Mouse (Mus musculus) neural tube, embryonic 13.5 days (tissue): Measurements from ENCODE around the gene Tmem98. TPM values are rescaled to one million over a fixed set of nuclear protein-coding genes. Genes with fewer than 3 reads are reported as not detected.

ENCODE experiments used
- ATAC-seq: fragments of 200-750 bp; cut with Nextera tagmentation; 2 replicates; pipeline ENCODE4 v1.8.0; 2017; ENCODE audit warnings: low read depth, mild to moderate bottlenecking, moderate TSS enrichment, moderate library complexity
- H3K27ac ChIP-seq: fragments of 300-500 bp; sonication (generic); replicated peaks from 2 replicates; pipeline ENCODE4 v1.5.1; 2015; ENCODE audit warnings: moderate library complexity, mild to moderate bottlenecking, inconsistent platforms
- H3K27me3 ChIP-seq: fragments of 300-500 bp; sonication (generic); 2 replicates; pipeline ENCODE4 v1.6.1; 2015; ENCODE audit warnings: mild to moderate bottlenecking, inconsistent platforms
- H3K36me3 ChIP-seq: fragments of 300-500 bp; sonication (generic); 2 replicates; pipeline ENCODE4 v1.6.1; 2015; ENCODE audit warnings: mild to moderate bottlenecking, inconsistent platforms
- H3K4me1 ChIP-seq: fragments of 300-500 bp; sonication (generic); replicated peaks from 2 replicates; pipeline ENCODE4 v1.6.1; 2015; ENCODE audit warnings: inconsistent platforms
- H3K4me2 ChIP-seq: fragments of 300-500 bp; sonication (generic); 2 replicates; pipeline ENCODE4 v1.6.1; 2015; ENCODE audit warnings: inconsistent platforms, mild to moderate bottlenecking, moderate library complexity
- H3K4me3 ChIP-seq: fragments of 300-500 bp; sonication (generic); 2 replicates; pipeline ENCODE4 v1.5.1; 2015; ENCODE audit warnings: mild to moderate bottlenecking, inconsistent platforms
- H3K9ac ChIP-seq: fragments of 300-500 bp; sonication (generic); 2 replicates; pipeline ENCODE4 v1.6.1; 2015; ENCODE audit warnings: moderate library complexity, mild to moderate bottlenecking, inconsistent platforms
- H3K9me3 ChIP-seq: fragments of 300-500 bp; sonication (generic); 2 replicates; pipeline ENCODE4 v1.6.1; 2016; ENCODE audit warnings: inconsistent platforms
- WGBS: fragments of 180-500 bp; shearing (Covaris S2); methylation state at CpG from one replicate; pipeline ENCODE4 v1.1.7; 2015; 5-methylcytosine and 5-hydroxymethylcytosine counted together
- polyA plus RNA-seq: library from polyadenylated mRNA; unstranded; fragments of >200 nt; fragmentation: Nextera tagmentation; extraction: Ambion mirVana; gene quantifications from 2 replicates; pipeline ENCODE4 v1.2.1, GENCODE M21; 2015

Tmem98 gene
- polyA plus RNA-seq, 1 experiment from 2014 or later: 29.3 TPM

- Histone ChIP-seq H3K4me1 (no peaks in the 10 kb centered on the region), H3K4me3 (no peak overlapping the region), H3K9me3 (no peaks in the 10 kb centered on the region), H3K36me3 (no peaks in the 10 kb centered on the region), H3K27me3 (no peaks in the 10 kb centered on the region), H3K27ac (no peak overlapping the region), H3K9ac (no peak overlapping the region), H3K4me2 (no peak overlapping the region)
- no peak for ATAC-seq
- 92% methylated on average over 4 of the region's 4 CpGs for WGBS
Observed at GRCm38 (mm10) chr11:80794290-80794689, 15.7 kb upstream of the Tmem98 start.

DNA sequence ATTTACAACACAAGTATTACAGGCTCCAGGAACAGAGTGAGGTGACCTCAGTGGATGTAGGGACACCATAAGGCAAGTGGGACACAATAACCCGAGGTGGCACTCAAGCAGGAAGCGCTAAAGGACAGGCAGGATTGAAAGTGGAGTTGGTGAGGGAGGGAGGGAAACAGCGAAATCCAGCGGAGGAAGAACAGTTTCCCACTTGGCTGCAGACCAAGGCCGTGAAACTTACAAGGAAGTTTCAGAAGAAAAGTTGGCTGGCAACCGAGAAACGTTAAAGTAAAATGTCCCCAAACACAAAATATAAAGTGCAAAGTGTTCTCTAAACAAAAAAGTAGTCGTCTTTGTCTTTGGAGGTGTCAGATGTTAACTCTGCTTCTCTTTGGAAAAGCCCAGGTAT, 14.5 kb upstream of the Tmem98 start:
- WGBS: 75% methylated on average over 8 of the region's 8 CpGs
- Histone ChIP-seq H3K27me3 (no peaks in the 10 kb centered on the region), H3K27ac (no peak overlapping the region), H3K4me2 (no peak overlapping the region), H3K9me3 (no peaks in the 10 kb centered on the region), H3K36me3 (no peaks in the 10 kb centered on the region), H3K4me3 (no peak overlapping the region), H3K4me1 (no peaks in the 10 kb centered on the region), H3K9ac (no peak overlapping the region)
- ATAC-seq: no peak

- no peak overlapping the region for H3K27ac ChIP-seq
- no peak for ATAC-seq
- no peak overlapping the region for H3K9ac ChIP-seq
- peaks cover 1% of the 10 kb centered on the region; the same call in 1 of the 2 replicates for H3K9me3 ChIP-seq
- no peak overlapping the region for H3K4me3 ChIP-seq
- no peaks in the 10 kb centered on the region for H3K27me3 ChIP-seq
- H3K4me1 ChIP-seq: no peaks in the 10 kb centered on the region
- H3K4me2 ChIP-seq: no peak overlapping the region
- no peaks in the 10 kb centered on the region for H3K36me3 ChIP-seq
- 41% methylated on average over 3 of the region's 3 CpGs for WGBS
Observed at GRCm38 (mm10) chr11:80799979-80800378, 10.0 kb upstream of the Tmem98 start.

GRCm38 (mm10) chr11:80802706-80803105, 7.3 kb upstream of the Tmem98 start:
- Histone ChIP-seq H3K9me3 (peaks cover 3% of the 10 kb centered on the region; the same call in 1 of the 2 replicates), H3K4me3 (no peak overlapping the region), H3K27ac (no peak overlapping the region), H3K27me3 (no peaks in the 10 kb centered on the region), H3K36me3 (no peaks in the 10 kb centered on the region), H3K4me1 (no peaks in the 10 kb centered on the region), H3K4me2 (no peak overlapping the region), H3K9ac (no peak overlapping the region)
- ATAC-seq: no peak
- WGBS: 66% methylated on average over 3 of the region's 3 CpGs

GRCm38 (mm10) chr11:80808551-80809070, 1.4 kb upstream of the Tmem98 start:
- no peak for ATAC-seq
- Histone ChIP-seq H3K9ac (no peak overlapping the region), H3K4me3 (no peak overlapping the region), H3K27ac (no peak overlapping the region), H3K36me3 (no peaks in the 10 kb centered on the region), H3K4me2 (no peak overlapping the region), H3K4me1 (peaks cover 20% of the 10 kb centered on the region), H3K9me3 (peaks cover 3% of the 10 kb centered on the region; the same call in 1 of the 2 replicates), H3K27me3 (no peaks in the 10 kb centered on the region; the same call in 1 of the 2 replicates)
- 71% methylated on average over 6 of the region's 6 CpGs for WGBS

DNA sequence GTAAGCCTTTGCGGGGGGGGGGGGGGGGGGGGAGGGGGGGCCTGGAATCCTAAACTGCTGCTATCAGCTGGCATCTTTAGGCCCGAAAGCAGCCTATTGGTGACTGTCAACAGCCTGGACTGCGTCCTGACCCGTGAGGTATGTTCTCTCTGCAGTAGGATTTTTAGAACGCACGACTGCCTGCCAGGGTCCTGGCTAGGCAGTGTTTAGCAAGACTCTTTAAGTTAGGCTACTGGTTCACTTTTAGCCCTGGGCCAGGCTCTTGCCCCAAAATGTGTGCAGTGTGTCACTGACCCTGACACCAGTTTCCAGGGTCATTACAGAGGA, 346 bp upstream of the Tmem98 start:
- Histone ChIP-seq H3K4me3 (peak overlapping the region; percentile 55), H3K9ac (peak overlapping the region; percentile 83), H3K4me1 (peaks cover 20% of the 10 kb centered on the region), H3K27me3 (no peaks in the 10 kb centered on the region; the same call in 1 of the 2 replicates), H3K36me3 (peaks cover 9% of the 10 kb centered on the region; the same call in 1 of the 2 replicates), H3K9me3 (peaks cover 3% of the 10 kb centered on the region; the same call in 1 of the 2 replicates), H3K27ac (no peak overlapping the region), H3K4me2 (peak overlapping the region; percentile 94)
- peak; percentile 7; the same call in 1 of the 2 replicates for ATAC-seq
- WGBS: 52% methylated on average over 6 of the region's 6 CpGs

DNA sequence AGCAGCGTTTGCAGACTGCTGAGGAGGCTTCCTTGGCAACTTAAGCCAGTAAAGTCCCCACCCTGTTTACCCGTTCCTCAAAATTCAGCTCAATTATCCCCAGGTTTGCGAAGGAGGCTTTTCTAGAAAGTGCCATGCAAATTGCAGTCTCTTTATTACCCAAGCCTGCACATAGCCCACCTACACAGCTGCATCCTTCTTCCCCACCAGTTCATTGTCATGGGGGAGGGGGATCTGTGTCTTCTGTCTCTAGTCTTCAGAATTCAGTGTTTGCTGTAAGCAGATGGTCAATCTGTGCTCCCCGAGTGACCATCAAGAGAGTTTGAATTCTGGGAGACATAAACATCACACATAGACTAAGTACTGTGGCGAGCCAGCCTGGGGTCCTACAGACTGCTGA, 1.2 kb downstream of the Tmem98 start:
- ATAC-seq: no peak
- peak overlapping the region; percentile 83 for H3K9ac ChIP-seq

DNA sequence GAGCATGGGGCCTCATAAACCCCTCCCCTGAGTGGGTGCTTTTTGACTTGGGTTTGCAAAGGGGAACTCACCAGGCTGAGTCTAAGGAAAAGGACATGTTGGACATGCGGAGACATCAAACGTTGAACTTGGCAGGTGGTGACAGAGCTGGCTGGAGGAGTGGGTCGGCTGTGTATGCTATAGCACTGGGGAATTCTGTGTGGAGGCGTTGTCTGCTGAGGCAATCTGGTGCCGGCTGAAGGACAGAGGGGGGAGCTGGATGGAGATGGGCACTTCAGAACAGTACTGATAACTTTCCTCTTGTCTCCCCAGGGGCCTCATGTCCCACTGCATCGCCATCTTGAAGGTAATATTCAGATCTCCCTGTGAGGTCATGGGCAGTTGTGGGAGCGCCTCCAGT, 5.4 kb downstream of the Tmem98 start:
- Histone ChIP-seq H3K36me3 (peaks cover 9% of the 10 kb centered on the region; the same call in 1 of the 2 replicates), H3K27me3 (no peaks in the 10 kb centered on the region; the same call in 1 of the 2 replicates), H3K4me1 (peaks cover 26% of the 10 kb centered on the region), H3K4me2 (no peak overlapping the region), H3K27ac (no peak overlapping the region), H3K9ac (no peak overlapping the region), H3K9me3 (no peaks in the 10 kb centered on the region), H3K4me3 (no peak overlapping the region)
- WGBS: 88% methylated on average over 7 of the region's 7 CpGs
- no peak for ATAC-seq

More for the DNA sequence above, 1.2 kb downstream of the Tmem98 start:
- Histone ChIP-seq H3K4me1 (peaks cover 20% of the 10 kb centered on the region), H3K27me3 (no peaks in the 10 kb centered on the region; the same call in 1 of the 2 replicates), H3K4me2 (peak overlapping the region; percentile 94), H3K27ac (no peak overlapping the region), H3K36me3 (peaks cover 9% of the 10 kb centered on the region; the same call in 1 of the 2 replicates), H3K9me3 (no peaks in the 10 kb centered on the region), H3K4me3 (peak overlapping the region; percentile 55)
- 17% methylated on average over 5 of the region's 5 CpGs for WGBS

DNA sequence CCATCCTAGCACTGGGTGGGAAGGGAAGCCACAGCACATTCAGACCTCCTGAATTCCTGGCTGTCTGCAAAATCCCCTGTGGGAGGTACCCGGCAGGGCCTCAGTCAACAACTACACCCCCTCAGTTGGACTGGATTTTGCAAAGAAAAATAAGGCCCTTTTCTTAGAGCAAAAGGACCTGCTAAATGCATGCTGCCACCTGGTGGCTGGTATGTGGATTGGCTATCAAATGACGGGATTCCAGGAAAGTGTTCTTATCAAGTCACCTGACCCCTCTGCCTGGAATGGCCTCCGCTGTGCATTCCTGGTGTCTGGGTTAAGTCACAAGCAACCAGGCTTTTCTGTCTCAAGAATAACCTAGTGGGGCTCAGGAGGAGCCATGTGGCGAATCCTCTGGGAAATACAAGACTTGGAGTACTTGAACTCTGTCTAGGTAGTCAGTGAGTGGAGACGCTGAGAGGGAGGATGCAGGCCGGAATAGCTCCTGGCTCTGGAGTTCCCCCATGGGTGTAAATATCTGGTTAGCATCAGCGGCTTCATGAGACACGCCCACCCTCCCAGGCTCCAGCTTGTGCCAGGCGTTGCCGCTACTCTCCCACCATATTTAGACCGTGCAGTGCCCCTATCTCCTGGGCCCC, 8.2 kb downstream of the Tmem98 start:
- Histone ChIP-seq H3K27ac (no peak overlapping the region), H3K4me1 (peaks cover 13% of the 10 kb centered on the region; the same call in 1 of the 2 replicates), H3K36me3 (peaks cover 9% of the 10 kb centered on the region; the same call in 1 of the 2 replicates), H3K4me3 (no peak overlapping the region), H3K27me3 (no peaks in the 10 kb centered on the region), H3K9ac (no peak overlapping the region), H3K4me2 (no peak overlapping the region), H3K9me3 (no peaks in the 10 kb centered on the region)
- peak; percentile 56 for ATAC-seq
- WGBS: 51% methylated on average over 11 of the region's 11 CpGs

DNA sequence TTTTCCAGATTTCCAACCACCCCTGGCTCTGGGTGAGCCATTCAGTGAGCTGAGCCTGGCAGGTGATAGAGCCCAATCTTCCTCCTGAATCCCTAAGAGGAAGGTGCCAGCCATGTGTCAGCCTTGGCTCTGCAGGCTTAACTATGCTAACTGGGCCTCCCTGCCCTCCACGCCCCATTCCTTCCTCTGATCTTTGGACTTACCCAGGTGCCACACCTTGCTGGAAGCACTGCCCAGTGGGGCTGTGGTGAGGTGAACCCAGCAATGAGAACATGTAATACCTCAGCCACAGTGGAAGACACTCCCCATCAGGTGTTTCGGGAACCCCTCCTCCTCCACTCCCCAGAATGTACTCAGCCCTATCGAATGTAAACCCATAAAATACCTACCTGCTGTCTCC, 10.1 kb downstream of the Tmem98 start:
- Histone ChIP-seq H3K9ac (no peak overlapping the region), H3K27ac (no peak overlapping the region), H3K4me1 (peaks cover 13% of the 10 kb centered on the region; the same call in 1 of the 2 replicates), H3K9me3 (no peaks in the 10 kb centered on the region), H3K4me3 (no peak overlapping the region), H3K27me3 (no peaks in the 10 kb centered on the region), H3K36me3 (no peaks in the 10 kb centered on the region), H3K4me2 (no peak overlapping the region)
- no peak for ATAC-seq
- 80% methylated on average over 3 of the region's 3 CpGs for WGBS

- Histone ChIP-seq H3K4me2 (no peak overlapping the region), H3K9ac (no peak overlapping the region), H3K9me3 (no peaks in the 10 kb centered on the region), H3K27ac (no peak overlapping the region), H3K4me3 (no peak overlapping the region), H3K36me3 (no peaks in the 10 kb centered on the region), H3K27me3 (no peaks in the 10 kb centered on the region), H3K4me1 (peaks cover 13% of the 10 kb centered on the region; the same call in 1 of the 2 replicates)
- 61% methylated on average over 14 of the region's 14 CpGs for WGBS
- ATAC-seq: no peak
Observed at GRCm38 (mm10) chr11:80821296-80821695, 11.3 kb downstream of the Tmem98 start.

GRCm38 (mm10) chr11:80821794-80822193, 11.8 kb downstream of the Tmem98 start:
- Histone ChIP-seq H3K9ac (no peak overlapping the region), H3K4me2 (no peak overlapping the region), H3K4me3 (no peak overlapping the region), H3K4me1 (peaks cover 13% of the 10 kb centered on the region; the same call in 1 of the 2 replicates), H3K27me3 (no peaks in the 10 kb centered on the region), H3K9me3 (no peaks in the 10 kb centered on the region), H3K27ac (no peak overlapping the region), H3K36me3 (no peaks in the 10 kb centered on the region)
- 73% methylated on average over 9 of the region's 9 CpGs for WGBS
- ATAC-seq: no peak
